Mouse (Mus musculus): ENCODE results near the gene Flvcr2. TPM values are rescaled to one million over a fixed set of nuclear protein-coding genes. Genes with fewer than 3 reads are reported as not detected.

Flvcr2 gene
- polyA plus RNA-seq, 1 experiment from 2014 or later, result 4.8 TPM

DNA sequence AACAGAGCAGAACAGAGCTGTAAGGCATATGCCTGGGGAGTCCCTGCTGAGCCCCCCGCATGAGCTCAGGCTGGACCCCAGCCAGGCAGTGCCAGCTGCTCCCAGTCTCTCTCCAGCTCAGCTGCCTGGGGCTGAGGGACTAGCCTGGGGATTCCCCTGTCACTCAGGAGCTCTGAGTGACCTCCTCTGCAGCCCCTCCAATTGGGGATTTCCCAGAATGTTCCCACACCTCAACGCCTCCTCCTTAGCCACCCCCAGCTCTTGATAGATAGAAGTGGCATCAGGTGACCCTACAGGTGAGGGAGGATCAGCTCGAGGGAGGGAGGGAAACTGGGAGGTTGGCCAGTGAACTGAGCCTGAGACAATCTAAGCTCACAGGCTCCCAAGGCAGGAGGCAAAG lies 42.8 kb upstream of the Flvcr2 start:
- TF ChIP-seq EP300 (optimal IDR thresholded peaks at IDR 0.05) (no peak), CTCF (IDR thresholded peaks at IDR 0.05; ENCODE audit: low read depth) (no peak)
- Histone ChIP-seq H3K4me1 (replicated peaks; ENCODE audit: control insufficient read depth, insufficient read depth) (peaks cover 8% of the 10 kb centered on the region; the same call in 1 of the 2 replicates), H3K36me3 (ENCODE audit: control insufficient read depth, insufficient read depth, low read length) (no peaks in the 10 kb centered on the region), H3K9me3 (ENCODE audit: control insufficient read depth, low read length) (no peaks in the 10 kb centered on the region), H3K4me3 (ENCODE audit: low read depth, low read length) (no peak overlapping the region), H3K9ac (ENCODE audit: low read length) (no peak overlapping the region), H3K4me2 (replicated peaks; ENCODE audit: low read depth) (no peak overlapping the region), H3K27me3 (ENCODE audit: control insufficient read depth, insufficient read depth, low read length) (no peaks in the 10 kb centered on the region), H3K27ac (replicated peaks) (no peak overlapping the region)
- DNase-seq (ENCODE audit: low spot score) (no peak), ATAC-seq (ENCODE audit: low FRiP score, low TSS enrichment) (no peak)
- WGBS, result 56% methylated on average over 3 of the region's 3 CpGs

- 68% methylated on average over 7 of the region's 7 CpGs for WGBS
- H3K27me3 ChIP-seq (ENCODE audit: control insufficient read depth, insufficient read depth, low read length), result no peaks in the 10 kb centered on the region
- peaks cover 8% of the 10 kb centered on the region; the same call in 1 of the 2 replicates for H3K4me1 ChIP-seq (replicated peaks; ENCODE audit: control insufficient read depth, insufficient read depth)
- ATAC-seq (ENCODE audit: low FRiP score, low TSS enrichment), result no peak
- DNase-seq (ENCODE audit: low spot score), result no peak
- no peaks in the 10 kb centered on the region for H3K36me3 ChIP-seq (ENCODE audit: control insufficient read depth, insufficient read depth, low read length)
- H3K4me2 ChIP-seq (replicated peaks; ENCODE audit: low read depth), result no peak overlapping the region
- H3K27ac ChIP-seq (replicated peaks), result peak overlapping the region; percentile 90
- TF ChIP-seq EP300 (optimal IDR thresholded peaks at IDR 0.05) (no peak), CTCF (IDR thresholded peaks at IDR 0.05; ENCODE audit: low read depth) (no peak)
- no peak overlapping the region for H3K4me3 ChIP-seq (ENCODE audit: low read depth, low read length)
- H3K9me3 ChIP-seq (ENCODE audit: control insufficient read depth, low read length), result no peaks in the 10 kb centered on the region
- no peak overlapping the region for H3K9ac ChIP-seq (ENCODE audit: low read length)
These were observed 41.8 kb upstream of the Flvcr2 start for GRCm38 (mm10) chr12:85704566-85704965.

DNA sequence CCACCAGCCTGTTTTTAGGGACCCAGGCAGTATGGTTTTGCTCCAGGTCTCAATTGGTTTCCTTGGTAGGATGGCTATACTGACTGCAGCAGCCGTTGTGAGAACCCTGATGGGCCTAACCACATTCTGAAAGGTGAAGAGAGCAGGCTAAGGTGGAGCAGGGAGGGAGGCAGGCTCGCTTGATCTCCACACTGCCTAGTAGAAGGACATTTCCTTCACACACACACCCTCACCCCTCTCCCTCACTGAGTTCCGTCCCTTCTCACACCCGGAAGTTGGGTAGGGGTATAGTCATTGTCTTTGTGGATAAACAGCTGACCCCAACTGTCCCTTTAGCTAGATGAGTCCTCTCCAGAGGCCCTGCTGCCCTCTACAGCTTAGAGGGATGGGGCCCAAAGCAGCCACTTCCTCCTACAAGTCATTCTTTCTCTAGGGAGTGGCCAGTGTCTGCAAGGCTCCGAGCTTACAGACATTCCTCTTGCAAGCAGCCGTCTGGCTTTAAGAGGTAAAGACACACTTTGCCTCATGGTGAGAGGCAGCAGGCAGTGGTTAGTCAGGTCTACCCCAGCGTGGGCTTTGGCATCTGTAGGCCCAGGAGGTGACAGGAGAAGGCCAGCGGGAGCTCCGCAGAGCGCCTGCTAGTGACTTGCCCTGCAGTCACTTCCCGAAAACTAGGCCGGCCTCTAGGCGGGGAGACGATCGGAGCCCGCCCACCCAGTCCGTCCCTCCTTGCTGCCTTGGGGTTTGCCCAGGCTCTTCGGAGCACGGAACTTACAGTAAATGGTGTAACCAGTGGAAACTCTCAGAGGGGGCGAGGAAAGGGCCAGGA lies 41.1 kb upstream of the Flvcr2 start:
- H3K9ac ChIP-seq (ENCODE audit: low read length), result peak overlapping the region; percentile 72
- no peaks in the 10 kb centered on the region for H3K36me3 ChIP-seq (ENCODE audit: control insufficient read depth, insufficient read depth, low read length)
- H3K9me3 ChIP-seq (ENCODE audit: control insufficient read depth, low read length), result no peaks in the 10 kb centered on the region
- peak overlapping the region; percentile 40 for H3K4me3 ChIP-seq (ENCODE audit: low read depth, low read length)
- H3K4me2 ChIP-seq (replicated peaks; ENCODE audit: low read depth), result peak overlapping the region; percentile 79
- TF ChIP-seq CTCF (IDR thresholded peaks at IDR 0.05; ENCODE audit: low read depth) (peak; percentile 47; the same call in 1 of the 2 replicates), EP300 (optimal IDR thresholded peaks at IDR 0.05) (no peak)
- ATAC-seq (ENCODE audit: low FRiP score, low TSS enrichment) (peak; percentile 93), DNase-seq (ENCODE audit: low spot score) (peak; percentile 86)
- 6% methylated on average over 20 of the region's 20 CpGs for WGBS
- H3K27me3 ChIP-seq (ENCODE audit: control insufficient read depth, insufficient read depth, low read length), result no peaks in the 10 kb centered on the region
- H3K4me1 ChIP-seq (replicated peaks; ENCODE audit: control insufficient read depth, insufficient read depth), result peaks cover 8% of the 10 kb centered on the region; the same call in 1 of the 2 replicates
- peak overlapping the region; percentile 90 for H3K27ac ChIP-seq (replicated peaks)

GRCm38 (mm10) chr12:85705831-85706530 lies 40.4 kb upstream of the Flvcr2 start:
- Histone ChIP-seq H3K4me3 (ENCODE audit: low read depth, low read length) (peak overlapping the region; percentile 40), H3K27me3 (ENCODE audit: control insufficient read depth, insufficient read depth, low read length) (no peaks in the 10 kb centered on the region), H3K36me3 (ENCODE audit: control insufficient read depth, insufficient read depth, low read length) (no peaks in the 10 kb centered on the region), H3K27ac (replicated peaks) (peak overlapping the region; percentile 90), H3K4me2 (replicated peaks; ENCODE audit: low read depth) (peak overlapping the region; percentile 79), H3K9me3 (ENCODE audit: control insufficient read depth, low read length) (no peaks in the 10 kb centered on the region), H3K4me1 (replicated peaks; ENCODE audit: control insufficient read depth, insufficient read depth) (peaks cover 8% of the 10 kb centered on the region; the same call in 1 of the 2 replicates), H3K9ac (ENCODE audit: low read length) (peak overlapping the region; percentile 72)
- ATAC-seq (ENCODE audit: low FRiP score, low TSS enrichment) (no peak; the same call in 1 of the 2 replicates), DNase-seq (ENCODE audit: low spot score) (no peak)
- no peak for TF ChIP-seq EP300 (optimal IDR thresholded peaks at IDR 0.05)
- TF ChIP-seq CTCF (IDR thresholded peaks at IDR 0.05; ENCODE audit: low read depth), result no peak
- 15% methylated on average over 17 of the region's 17 CpGs for WGBS

DNA sequence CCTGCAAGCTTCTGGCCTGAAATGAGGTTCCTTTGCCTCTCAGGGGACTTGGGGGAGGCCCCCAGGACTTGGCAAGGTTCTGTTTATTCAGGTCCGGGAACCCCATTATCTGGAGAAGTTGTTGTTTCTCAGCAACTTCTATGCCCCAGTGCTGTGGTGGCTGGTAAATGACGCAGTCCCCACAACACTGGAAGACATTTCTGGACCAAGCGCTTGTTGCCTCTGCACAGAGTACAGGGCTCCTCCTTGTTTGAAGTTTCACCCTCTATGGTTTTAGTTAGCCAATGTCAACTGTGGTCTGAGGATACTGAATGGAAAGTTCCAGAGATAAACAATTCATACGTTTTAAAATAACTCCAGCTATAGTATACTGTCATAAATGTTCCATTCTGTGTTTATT lies 39.4 kb upstream of the Flvcr2 start:
- TF ChIP-seq EP300 (optimal IDR thresholded peaks at IDR 0.05) (no peak), CTCF (IDR thresholded peaks at IDR 0.05; ENCODE audit: low read depth) (no peak)
- DNase-seq (ENCODE audit: low spot score), result no peak
- no peak for ATAC-seq (ENCODE audit: low FRiP score, low TSS enrichment)
- Histone ChIP-seq H3K4me1 (replicated peaks; ENCODE audit: control insufficient read depth, insufficient read depth) (peaks cover 8% of the 10 kb centered on the region; the same call in 1 of the 2 replicates), H3K9me3 (ENCODE audit: control insufficient read depth, low read length) (no peaks in the 10 kb centered on the region), H3K36me3 (ENCODE audit: control insufficient read depth, insufficient read depth, low read length) (no peaks in the 10 kb centered on the region), H3K4me3 (ENCODE audit: low read depth, low read length) (no peak overlapping the region), H3K27ac (replicated peaks) (no peak overlapping the region), H3K27me3 (ENCODE audit: control insufficient read depth, insufficient read depth, low read length) (no peaks in the 10 kb centered on the region), H3K4me2 (replicated peaks; ENCODE audit: low read depth) (no peak overlapping the region), H3K9ac (ENCODE audit: low read length) (no peak overlapping the region)
- WGBS, result 57% methylated on average over 4 of the region's 4 CpGs

Data from stomach, postnatal 0 days (tissue).